Mouse (Mus musculus) ES-Bruce4 (cell line): ENCODE results near the gene AW011738. TPM values are rescaled to one million over a fixed set of nuclear protein-coding genes. Genes with fewer than 3 reads are reported as not detected.
A peak's percentile ranks its signal among the peaks of the same experiment; 100 is the strongest.

Experiments
- H3K27ac ChIP-seq: 2 replicates; pipeline ENCODE4 v1.5.1; 2012; ENCODE audit warnings: low read length, inconsistent platforms; ENCODE audit not compliant: insufficient read depth
- H3K27me3 ChIP-seq: 2 replicates; pipeline ENCODE4 v1.6.1; 2012; ENCODE audit warnings: mild to moderate bottlenecking, low read length, inconsistent platforms; ENCODE audit not compliant: control insufficient read depth, poor library complexity, insufficient read depth, severe bottlenecking
- H3K36me3 ChIP-seq: 2 replicates; pipeline ENCODE4 v1.6.1; 2012; ENCODE audit warnings: inconsistent platforms, mild to moderate bottlenecking, low read length, moderate library complexity; ENCODE audit not compliant: control insufficient read depth, poor library complexity, insufficient read depth, severe bottlenecking
- H3K4me1 ChIP-seq: one replicate; pipeline ENCODE4 v1.8.1; 2011; ENCODE audit warnings: low read length; ENCODE audit not compliant: control insufficient read depth, insufficient read depth
- H3K4me3 ChIP-seq: 2 replicates; pipeline ENCODE4 v1.5.1; 2011; ENCODE audit warnings: low read depth, mild to moderate bottlenecking, low read length
- H3K9ac ChIP-seq: 2 replicates; pipeline ENCODE4 v1.6.1; 2012; ENCODE audit warnings: low read depth, mild to moderate bottlenecking, inconsistent platforms; ENCODE audit not compliant: poor library complexity, severe bottlenecking
- H3K9me3 ChIP-seq: replicated peaks from 2 replicates; pipeline ENCODE4 v1.6.1; 2012; ENCODE audit warnings: mild to moderate bottlenecking, low read length, inconsistent platforms; ENCODE audit not compliant: control insufficient read depth, poor library complexity, insufficient read depth, severe bottlenecking
- CTCF ChIP-seq: IDR thresholded peaks from one replicate; pipeline ENCODE4 v1.8.1; 2011; ENCODE audit warnings: low read depth, low read length
- EP300 ChIP-seq: IDR thresholded peaks from 2 replicates; pipeline ENCODE4 v1.6.1; 2011; ENCODE audit warnings: low read depth, low read length; ENCODE audit not compliant: insufficient read depth
- POLR2A ChIP-seq: IDR thresholded peaks from one replicate; pipeline ENCODE4 v1.8.1; 2011; ENCODE audit warnings: low read length; ENCODE audit not compliant: insufficient read depth
- polyA plus RNA-seq: library from polyadenylated mRNA; stranded (reverse); fragments of >200 nt; gene quantifications from 2 replicates; pipeline ENCODE4 v1.2.4, GENCODE M21; 2011; ENCODE audit warnings: low read depth; ENCODE audit not compliant: missing spikeins, insufficient read depth, insufficient read length

Gene AW011738
- polyA plus RNA-seq, 1 experiment, result 0.54 TPM

DNA sequence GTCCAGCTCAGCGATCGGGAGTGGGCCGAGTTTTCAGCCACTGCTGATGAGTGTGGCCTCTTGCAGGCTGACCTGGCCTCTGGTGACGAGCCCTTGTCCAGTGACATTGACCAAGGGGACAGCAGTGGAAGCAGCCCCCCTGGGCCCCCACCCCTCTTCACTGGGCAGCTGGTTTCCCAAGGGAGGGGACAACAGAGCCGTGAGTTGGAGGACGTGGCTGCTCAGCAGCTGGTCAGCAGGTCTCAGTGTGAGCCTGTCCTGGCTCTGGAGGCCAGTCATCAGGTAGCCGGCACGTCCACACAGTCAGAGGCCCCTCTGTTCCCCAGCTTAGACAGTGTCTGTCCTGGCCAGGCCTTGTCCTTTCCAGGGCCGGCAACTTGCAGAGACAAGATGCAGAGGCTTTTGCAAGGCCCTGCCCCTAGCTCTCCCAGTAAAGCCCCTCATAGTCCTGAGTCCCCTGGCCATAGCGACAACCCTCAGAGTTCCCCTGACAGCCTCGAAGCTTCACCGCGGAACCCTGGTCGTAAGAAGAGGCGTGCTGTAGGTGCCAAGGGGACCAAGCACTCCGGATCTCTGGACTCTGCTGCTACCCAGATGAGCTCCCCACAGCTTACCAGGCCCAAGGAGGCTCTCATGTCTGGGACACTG, 14.0 kb downstream of the AW011738 start:
- Histone ChIP-seq H3K27ac (no peak overlapping the region), H3K9ac (no peak overlapping the region), H3K9me3 (no peaks in the 10 kb centered on the region), H3K27me3 (no peaks in the 10 kb centered on the region), H3K4me1 (no peaks in the 10 kb centered on the region), H3K36me3 (no peaks in the 10 kb centered on the region), H3K4me3 (no peak overlapping the region)
- TF ChIP-seq CTCF (no peak), POLR2A (no peak), EP300 (no peak)

- TF ChIP-seq EP300 (no peak), POLR2A (no peak), CTCF (no peak)
- no peaks in the 10 kb centered on the region for H3K4me1 ChIP-seq
Observed at GRCm38 (mm10) chr4:156217838-156218237, 14.7 kb downstream of the AW011738 start.

DNA sequence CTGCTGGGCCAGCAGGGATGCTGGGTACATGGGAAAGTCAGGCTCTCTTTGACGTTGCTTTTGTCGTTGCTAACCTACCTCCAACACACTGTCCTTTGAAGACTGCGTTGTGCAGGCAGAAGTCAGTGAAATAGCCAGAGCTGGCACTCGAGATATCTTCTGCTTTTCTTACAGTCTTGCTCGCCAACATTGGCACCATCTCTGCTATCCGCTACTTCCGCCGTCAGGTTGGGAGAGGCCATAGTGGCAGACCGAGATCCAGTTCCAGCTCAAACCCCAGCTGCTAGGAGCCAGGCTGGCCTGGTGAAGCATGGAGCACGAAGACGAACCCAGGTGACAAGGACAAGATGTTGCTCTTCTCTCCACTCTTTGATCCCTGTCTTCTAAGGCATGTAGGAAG, 16.8 kb downstream of the AW011738 start:
- Histone ChIP-seq H3K9ac (no peak overlapping the region), H3K9me3 (no peaks in the 10 kb centered on the region), H3K36me3 (no peaks in the 10 kb centered on the region), H3K27ac (no peak overlapping the region), H3K4me1 (no peaks in the 10 kb centered on the region), H3K27me3 (no peaks in the 10 kb centered on the region), H3K4me3 (no peak overlapping the region)
- TF ChIP-seq EP300 (no peak), CTCF (no peak)

More at GRCm38 (mm10) chr4:156217838-156218237, 14.7 kb downstream of the AW011738 start:
- H3K4me3 ChIP-seq, result no peak overlapping the region
- no peak overlapping the region for H3K27ac ChIP-seq
- no peaks in the 10 kb centered on the region for H3K27me3 ChIP-seq
- H3K9ac ChIP-seq, result no peak overlapping the region
- H3K36me3 ChIP-seq, result no peaks in the 10 kb centered on the region
- no peaks in the 10 kb centered on the region for H3K9me3 ChIP-seq

GRCm38 (mm10) chr4:156224276-156224675, 21.2 kb downstream of the AW011738 start:
- Histone ChIP-seq H3K36me3 (no peaks in the 10 kb centered on the region), H3K4me1 (no peaks in the 10 kb centered on the region), H3K27me3 (no peaks in the 10 kb centered on the region), H3K9ac (no peak overlapping the region), H3K9me3 (no peaks in the 10 kb centered on the region), H3K27ac (no peak overlapping the region), H3K4me3 (no peak overlapping the region)
- TF ChIP-seq EP300 (no peak), POLR2A (no peak), CTCF (no peak)

GRCm38 (mm10) chr4:156227752-156228392, 24.8 kb downstream of the AW011738 start:
- Histone ChIP-seq H3K9me3 (no peaks in the 10 kb centered on the region), H3K9ac (peak overlapping the region; percentile 16; the same call in 1 of the 2 replicates), H3K36me3 (no peaks in the 10 kb centered on the region), H3K4me3 (peak overlapping the region; percentile 59), H3K27me3 (no peaks in the 10 kb centered on the region), H3K27ac (no peak overlapping the region), H3K4me1 (no peaks in the 10 kb centered on the region)
- TF ChIP-seq POLR2A (no peak), EP300 (no peak), CTCF (no peak)

DNA sequence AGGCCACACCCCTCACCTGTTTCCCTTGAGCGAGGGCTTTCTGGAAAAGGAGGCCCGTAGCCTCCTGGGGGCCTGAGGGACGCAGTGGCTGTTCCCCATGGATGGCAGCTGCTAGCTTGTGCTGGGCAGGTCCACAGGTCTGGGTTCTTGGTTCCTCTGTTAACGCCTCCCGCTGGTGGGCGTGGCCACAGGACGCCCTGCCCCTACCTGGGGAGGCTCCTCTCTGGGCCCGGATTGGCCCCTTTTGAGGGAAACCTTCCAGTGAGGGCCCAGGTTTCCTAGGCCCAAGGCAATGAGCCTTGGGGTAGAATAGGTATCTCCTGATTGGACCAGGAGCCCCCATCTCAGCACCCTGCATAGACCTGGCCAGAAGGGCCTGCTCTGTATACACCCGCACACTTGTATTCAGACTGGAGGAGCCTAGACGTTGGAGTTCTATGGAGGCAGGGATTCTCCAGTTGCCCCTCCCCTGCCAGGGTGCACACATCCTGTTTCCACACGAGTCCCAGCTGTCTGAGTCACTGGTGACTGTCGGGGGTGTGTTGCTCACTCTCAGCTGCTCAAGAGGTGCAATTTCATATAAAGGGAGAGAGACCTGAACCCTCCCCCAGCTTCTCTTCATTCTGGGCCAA, 25.4 kb downstream of the AW011738 start:
- Histone ChIP-seq H3K27ac (no peak overlapping the region), H3K4me1 (no peaks in the 10 kb centered on the region), H3K9me3 (no peaks in the 10 kb centered on the region), H3K4me3 (peak overlapping the region; percentile 59), H3K27me3 (no peaks in the 10 kb centered on the region), H3K9ac (peak overlapping the region; percentile 16; the same call in 1 of the 2 replicates), H3K36me3 (no peaks in the 10 kb centered on the region)
- no peak for TF ChIP-seq CTCF
- TF ChIP-seq POLR2A, result no peak
- TF ChIP-seq EP300, result no peak
